Mouse (Mus musculus) gastrocnemius, adult 8-10 months (tissue): ENCODE measurements around the gene Phgr1. TPM values are rescaled to one million over a fixed set of nuclear protein-coding genes. Genes with fewer than 3 reads are reported as not detected.

ENCODE experiments used
- DNase-seq, 2 experiments: peaks; one replicate each; pipeline ENCODE4 v3.0.0; 2022; ENCODE audit warnings: low spot score in 2 of 2
- total RNA-seq, 4 experiments: library from RNA; stranded (reverse); gene quantifications; 2 replicates each; pipeline ENCODE4 v1.2.4; 2022

Gene Phgr1
- total RNA-seq, 4 experiments from 2014 or later, result not detected

GRCm38 (mm10) chr2:118813981-118814836, 41.6 kb downstream of the Phgr1 start, which contains the start of gene Knstrn:
Knstrn (plus strand) TSS chr2:118814003.
- DNase-seq, result peak; percentile 80 to 86

DNA sequence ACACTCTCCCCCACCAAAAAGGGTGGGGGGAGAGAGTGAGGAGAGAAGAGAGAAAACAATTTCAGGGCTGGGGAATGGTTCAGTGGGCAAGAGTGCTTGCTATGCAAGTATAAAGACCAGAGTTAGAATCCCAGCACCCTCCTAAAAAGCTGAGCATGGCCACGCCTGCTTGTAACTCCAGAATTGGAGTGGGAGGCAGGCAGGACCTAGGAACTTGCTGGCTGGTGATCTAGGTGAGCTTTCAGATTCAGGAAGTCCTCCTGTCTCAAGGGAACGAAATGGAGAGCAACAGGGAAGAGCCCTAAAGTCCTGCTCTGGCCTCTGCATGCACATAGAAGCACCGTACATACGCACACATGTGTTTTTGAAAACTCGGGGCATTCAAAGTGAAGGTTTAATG, 50.2 kb downstream of the Phgr1 start:
- no peak for DNase-seq

DNA sequence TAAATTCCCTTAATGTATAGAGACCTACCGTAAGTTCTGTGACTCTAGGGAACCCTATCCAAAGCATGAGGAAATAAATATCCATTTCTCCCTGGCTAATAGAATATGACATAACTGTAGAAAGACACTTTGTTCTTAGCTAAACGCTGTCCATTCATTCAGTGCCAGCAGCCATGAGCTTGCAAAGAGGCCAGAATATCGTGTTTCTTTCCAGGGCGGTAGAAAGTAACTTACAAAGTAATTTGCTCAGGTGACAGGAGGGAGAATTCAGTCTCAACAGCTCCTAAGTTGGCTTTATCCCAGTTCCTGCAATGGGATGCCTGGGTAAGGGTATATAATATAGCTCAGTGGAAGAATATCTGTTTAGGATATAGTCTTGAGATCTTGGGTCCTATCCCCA, 51.8 kb downstream of the Phgr1 start:
- DNase-seq, result no peak

Other genes starting within 250 kb of the Phgr1 start
- 1 to 10 TPM; 1.6 to 4.7 (median 1.9) TPM for gene Bmf, start 223.1 kb upstream of the Phgr1 start, total RNA-seq
- under 1 TPM in 2 of 4 experiments, not detected in 2; 0.13 to 0.38 TPM for gene Bub1b, start 174.6 kb upstream of the Phgr1 start, total RNA-seq
- gene Pak6, start 109.5 kb upstream of the Phgr1 start, total RNA-seq, result not detected
- gene Ankrd63, start 68.8 kb upstream of the Phgr1 start, total RNA-seq, result not detected
- under 1 TPM in 3 of 4 experiments, not detected in 1; 0.15 to 0.27 (median 0.27) TPM for gene Plcb2, start 44.3 kb upstream of the Phgr1 start, total RNA-seq
- gene Inafm2, start 27.0 kb upstream of the Phgr1 start, total RNA-seq, result 1 to 10 TPM; 5.0 to 7.2 (median 5.2) TPM
- 10 to 100 TPM; 17.5 to 20.6 (median 18.4) TPM for gene Ccdc9b, start 10.1 kb upstream of the Phgr1 start, total RNA-seq
- under 1 TPM in 2 of 4 experiments, not detected in 2; 0.10 to 0.11 TPM for gene Disp2, start 7.0 kb downstream of the Phgr1 start, total RNA-seq
- gene Knstrn, start 41.2 kb downstream of the Phgr1 start, total RNA-seq, result under 1 TPM; 0.10 to 0.54 (median 0.44) TPM
- gene Ivd, start 89.2 kb downstream of the Phgr1 start, total RNA-seq, result 100 to 1,000 TPM; 121 to 159 (median 140) TPM
- 1 to 10 TPM; 4.6 to 7.1 (median 5.2) TPM for gene Bahd1, start 127.6 kb downstream of the Phgr1 start, total RNA-seq
- 1 to 10 TPM; 1.0 to 2.3 (median 1.9) TPM for gene Chst14, start 153.7 kb downstream of the Phgr1 start, total RNA-seq